In genomic region chr11:59134373-59134997, GRCm38 (mm10) we compare ENCODE assay signal across 7 mouse cellular contexts. TPM values are rescaled to one million over a fixed set of nuclear protein-coding genes. Genes with fewer than 3 reads are reported as not detected.
DNase-seq lines count a peak whose midpoint lies in the region; ATAC-seq and TF ChIP-seq lines count a peak whose summit lies in the region.

No protein-coding gene starts in this region.

- WGBS in thymus, adult 2 months = 5% methylated on average over 34 of the region's 35 CpGs
- WGBS in heart, embryonic 15.5 days = 7% methylated on average over 34 of the region's 35 CpGs
- WGBS in liver, postnatal 0 days (ENCODE audit: insufficient replicate concordance) = 7% methylated on average over 35 of the region's 35 CpGs
- WGBS in small intestine, adult 2 months = 4% methylated on average over 34 of the region's 35 CpGs

- TF ChIP-seq POLR2A in thymus, adult 2 months (IDR thresholded peaks at IDR 0.05; ENCODE audit: control insufficient read depth, extremely low read depth, insufficient read depth, low read length, poor library complexity) = no peak
- TF ChIP-seq POLR2A in small intestine, adult 2 months (IDR thresholded peaks at IDR 0.05; ENCODE audit: low read depth, low read length) = no peak

- no peaks in the 10 kb centered on the region for H3K9me3 ChIP-seq in heart, embryonic 15.5 days (replicated peaks)
- no peaks in the 10 kb centered on the region for H3K9me3 ChIP-seq in liver, postnatal 0 days (ENCODE audit: low read length)

- H3K4me1 ChIP-seq in thymus, adult 2 months (replicated peaks; ENCODE audit: control insufficient read depth, insufficient read depth, low read length) = no peaks in the 10 kb centered on the region
- H3K4me1 ChIP-seq in heart, embryonic 15.5 days (replicated peaks) = peaks cover 46% of the 10 kb centered on the region
- H3K4me1 ChIP-seq in liver, postnatal 0 days (ENCODE audit: insufficient read depth) = 0 out of 2 replicates have a peak, but pooled peaks cover 2% of the 10 kb centered on the region
- peaks cover 18% of the 10 kb centered on the region for H3K4me1 ChIP-seq in small intestine, adult 2 months (ENCODE audit: control insufficient read depth, insufficient read depth, insufficient read length, low read length)

- no peak overlapping the region for H3K9ac ChIP-seq in heart, embryonic 15.5 days
- H3K9ac ChIP-seq in liver, postnatal 0 days (replicated peaks) = no peak overlapping the region

- TF ChIP-seq EP300 in liver, postnatal 0 days (IDR thresholded peaks at IDR 0.05; ENCODE audit: low read depth) = no peak

- TF ChIP-seq CTCF in thymus, adult 2 months (IDR thresholded peaks at IDR 0.05; ENCODE audit: borderline replicate concordance, control insufficient read depth, extremely low read depth, insufficient read depth, low read length, poor library complexity) = no peak
- 0 out of 2 replicates have a peak, but pooled peaks have one; percentile 23 for TF ChIP-seq CTCF in liver, postnatal 0 days (IDR thresholded peaks at IDR 0.05; ENCODE audit: low read depth)
- no peak for TF ChIP-seq CTCF in small intestine, adult 2 months (IDR thresholded peaks at IDR 0.05; ENCODE audit: extremely low read depth, insufficient read length, insufficient replicate concordance, low read depth, low read length)

- peak overlapping the region; percentile 62 for H3K4me2 ChIP-seq in heart, embryonic 15.5 days
- H3K4me2 ChIP-seq in liver, postnatal 0 days (ENCODE audit: low read depth, low read length) = no peak overlapping the region

- peaks cover 7% of the 10 kb centered on the region; the same call in 1 of the 2 replicates for H3K27me3 ChIP-seq in thymus, adult 2 months (ENCODE audit: control insufficient read depth, insufficient read depth, low read length)
- peaks cover 39% of the 10 kb centered on the region for H3K27me3 ChIP-seq in heart, embryonic 15.5 days
- H3K27me3 ChIP-seq in liver, postnatal 0 days (ENCODE audit: insufficient read depth, low read length) = peaks cover 52% of the 10 kb centered on the region
- H3K27me3 ChIP-seq in small intestine, adult 2 months (ENCODE audit: control insufficient read depth, insufficient read depth, low read length) = peaks cover 29% of the 10 kb centered on the region

- H3K36me3 ChIP-seq in thymus, adult 2 months (ENCODE audit: control insufficient read depth, insufficient read depth, low read length) = no peaks in the 10 kb centered on the region
- H3K36me3 ChIP-seq in heart, embryonic 15.5 days = peaks cover 23% of the 10 kb centered on the region; the same call in 1 of the 2 replicates
- no peaks in the 10 kb centered on the region for H3K36me3 ChIP-seq in liver, postnatal 0 days (replicated peaks; ENCODE audit: insufficient read depth, low read length)
- H3K36me3 ChIP-seq in small intestine, adult 2 months (ENCODE audit: control insufficient read depth, insufficient read depth, low read length) = no peaks in the 10 kb centered on the region

- H3K27ac ChIP-seq in thymus, adult 2 months (ENCODE audit: control insufficient read depth, insufficient read depth, low read length) = no peak overlapping the region
- H3K27ac ChIP-seq in heart, embryonic 15.5 days = 0 out of 2 replicates have a peak overlapping the region, but pooled peaks have one; percentile 5
- H3K27ac ChIP-seq in liver, postnatal 0 days (ENCODE audit: low read depth) = no peak overlapping the region
- no peak overlapping the region for H3K27ac ChIP-seq in small intestine, adult 2 months (ENCODE audit: insufficient read depth, low read depth, low read length)

- peak; percentile 21 for DNase-seq in thymus, postnatal 4 days
- no peak for DNase-seq in thymus, adult 2 months
- DNase-seq in liver, postnatal 0 days = no peak
- DNase-seq in gastrocnemius, postnatal 25 days = no peak

- no peak overlapping the region for H3K4me3 ChIP-seq in thymus, adult 2 months (ENCODE audit: control insufficient read depth, insufficient read depth, low read length)
- peak overlapping the region; percentile 25 for H3K4me3 ChIP-seq in heart, embryonic 15.5 days
- H3K4me3 ChIP-seq in liver, postnatal 0 days (ENCODE audit: low read depth, low read length) = no peak overlapping the region
- H3K4me3 ChIP-seq in small intestine, adult 2 months (ENCODE audit: low read depth, low read length) = peak overlapping the region; percentile 43

- ATAC-seq in heart, embryonic 15.5 days (replicated peaks; ENCODE audit: insufficient number of reproducible peaks, insufficient read depth, low FRiP score, low read depth) = no peak
- ATAC-seq in liver, postnatal 0 days = peak; percentile 40
- no peak for ATAC-seq in frontal cortex, adult (ENCODE audit: low TSS enrichment)

RNA-seq across cellular contexts. Expression of gene Obscn, which starts 1.7 kb away (rescaled TPM):
- 2.4 and 14.5 TPM in 2 replicates for polyA plus RNA-seq in thymus, adult 2 months (2012; rRNA removed)
- 64.8 and 65.2 TPM in 2 replicates for polyA plus RNA-seq in heart, embryonic 15.5 days (2015; fragmentation: Nextera tagmentation; extraction: Ambion mirVana)
- 0.31 and 0.49 TPM in 2 replicates for polyA plus RNA-seq in liver, postnatal 0 days (2015; fragmentation: Nextera tagmentation; extraction: Ambion mirVana)
- polyA plus RNA-seq in small intestine, adult 2 months (2012; rRNA removed) = 0.57 and 1.2 TPM in 2 replicates
- 1,000 to 10,000 TPM; 1,440 to 1,520 TPM for total RNA-seq in gastrocnemius, postnatal 25 days (2021)

RNA-seq across cellular contexts. Expression of gene Iba57, which starts 29.1 kb away (rescaled TPM):
- 7.2 and 8.9 TPM in 2 replicates for polyA plus RNA-seq in thymus, adult 2 months (2012; rRNA removed)
- polyA plus RNA-seq in heart, embryonic 15.5 days (2015; fragmentation: Nextera tagmentation; extraction: Ambion mirVana) = 7.3 and 8.5 TPM in 2 replicates
- 6.3 and 7.1 TPM in 2 replicates for polyA plus RNA-seq in liver, postnatal 0 days (2015; fragmentation: Nextera tagmentation; extraction: Ambion mirVana)
- 4.9 and 8.0 TPM in 2 replicates for polyA plus RNA-seq in small intestine, adult 2 months (2012; rRNA removed)
- total RNA-seq in gastrocnemius, postnatal 25 days (2021) = 1 to 10 TPM; 7.3 to 9.3 TPM

RNA-seq across cellular contexts. Expression of gene Gjc2, which starts 48.5 kb away (rescaled TPM):
- polyA plus RNA-seq in thymus, adult 2 months (2012; rRNA removed) = 0.23 and 0.66 TPM in 2 replicates
- 0.77 TPM in 2 replicates for polyA plus RNA-seq in heart, embryonic 15.5 days (2015; fragmentation: Nextera tagmentation; extraction: Ambion mirVana)
- polyA plus RNA-seq in liver, postnatal 0 days (2015; fragmentation: Nextera tagmentation; extraction: Ambion mirVana) = 0.29 and 0.37 TPM in 2 replicates
- polyA plus RNA-seq in small intestine, adult 2 months (2012; rRNA removed) = 4.6 TPM in 2 replicates
- total RNA-seq in gastrocnemius, postnatal 25 days (2021) = under 1 TPM; 0.33 to 0.48 TPM

RNA-seq across cellular contexts. Expression of gene Guk1, which starts 57.5 kb away (rescaled TPM):
- polyA plus RNA-seq in thymus, adult 2 months (2012; rRNA removed) = 56.8 and 79.8 TPM in 2 replicates
- polyA plus RNA-seq in heart, embryonic 15.5 days (2015; fragmentation: Nextera tagmentation; extraction: Ambion mirVana) = 109 and 125 TPM in 2 replicates
- polyA plus RNA-seq in liver, postnatal 0 days (2015; fragmentation: Nextera tagmentation; extraction: Ambion mirVana) = 59.5 and 64.4 TPM in 2 replicates
- polyA plus RNA-seq in small intestine, adult 2 months (2012; rRNA removed) = 284 and 285 TPM in 2 replicates
- total RNA-seq in gastrocnemius, postnatal 25 days (2021) = 10 to 100 TPM; 18.7 to 24.5 TPM

Comparison
In these comparisons a context has a peak if more than half of its experiments do, and no peak if none do; other contexts are left out.
1. H3K4me3 ChIP-seq: peak in heart, embryonic 15.5 days (single experiment) and small intestine, adult 2 months (single experiment); none in thymus, adult 2 months (single experiment) and liver, postnatal 0 days (single experiment).